Mouse (Mus musculus) megakaryocyte, embryonic 14.5 days (primary cell): ENCODE data around the gene Fkbp5.
"Not testable (repeated sequence)": the region's sequence is repeated elsewhere in the genome, so short reads cannot be mapped to it uniquely, and the experiment has no call there.

Experiments used
- FLI1 ChIP-seq: IDR thresholded peaks from 2 replicates; pipeline ENCODE4 v1.6.1; 2012; ENCODE audit warnings: low read length, inconsistent platforms, mixed read lengths
- GATA1 ChIP-seq: IDR thresholded peaks from 3 replicates; pipeline ENCODE4 v1.6.1; 2012; ENCODE audit warnings: mixed read lengths, low read length, inconsistent platforms, borderline replicate concordance

GRCm38 (mm10) chr17:28358576-28359261, 158.6 kb downstream of the Fkbp5 start:
- not testable (repeated sequence) for TF ChIP-seq GATA1, FLI1
